Mouse (Mus musculus) retina, embryonic 14.5 days (tissue): ENCODE measurements around the gene Ddah2.
A peak's percentile ranks its signal among the peaks of the same experiment; 100 is the strongest.

Source experiments
- DNase-seq: peaks from one replicate; pipeline ENCODE4 v3.0.0-alpha.2; 2015; ENCODE audit warnings: low spot score

The Ddah2 gene

GRCm38 (mm10) chr17:35104079-35104478 is 45.2 kb downstream of the Ddah2 start:
- DNase-seq, result no peak

GRCm38 (mm10) chr17:35104754-35105153 is 45.9 kb downstream of the Ddah2 start:
- no peak for DNase-seq

- DNase-seq, result peak; percentile 75
Observed at GRCm38 (mm10) chr17:35105740-35106389, 47.0 kb downstream of the Ddah2 start.

GRCm38 (mm10) chr17:35106522-35106921 is 47.7 kb downstream of the Ddah2 start:
- DNase-seq, result peak; percentile 20

- no peak for DNase-seq
Observed at GRCm38 (mm10) chr17:35108097-35108496, 49.3 kb downstream of the Ddah2 start, which contains the start of gene Ly6g5c. TSS of gene Ly6g5c (plus strand) at chr17:35108279.
